Mouse (Mus musculus) myocyte (in vitro differentiated cells): ENCODE data around the gene Slc22a15. TPM values are rescaled to one million over a fixed set of nuclear protein-coding genes. Genes with fewer than 3 reads are reported as not detected.

Experiments
- H3K27me3 ChIP-seq: one replicate; pipeline ENCODE4 v1.6.1; 2011; ENCODE audit not compliant: control insufficient read depth, insufficient read depth, insufficient read length
- H3K36me3 ChIP-seq: one replicate; pipeline ENCODE4 v1.6.1; 2011; ENCODE audit not compliant: control insufficient read depth, insufficient read depth
- H3K4me2 ChIP-seq: one replicate; pipeline ENCODE4 v1.6.1; 2011; ENCODE audit warnings: low read depth, control low read depth
- H3K4me3 ChIP-seq: one replicate; pipeline ENCODE4 v1.5.1; 2011; ENCODE audit warnings: mild to moderate bottlenecking, control low read depth, moderate library complexity
- H3K79me2 ChIP-seq: one replicate; pipeline ENCODE4 v1.6.1; 2011; ENCODE audit not compliant: control insufficient read depth, insufficient read depth
- H3ac ChIP-seq: one replicate; pipeline ENCODE4 v1.6.1; 2011; ENCODE audit not compliant: control insufficient read depth, insufficient read length
- CEBPB ChIP-seq: IDR thresholded peaks from 2 replicates; pipeline ENCODE4 v1.6.1; 2011; ENCODE audit warnings: mild to moderate bottlenecking, moderate library complexity; ENCODE audit not compliant: poor library complexity, insufficient read depth, severe bottlenecking
- E2F4 ChIP-seq: IDR thresholded peaks from one replicate; pipeline ENCODE4 v1.6.1; 2011; ENCODE audit warnings: mild to moderate bottlenecking, control low read depth, moderate library complexity; ENCODE audit not compliant: insufficient read depth
- MAX ChIP-seq: IDR thresholded peaks from one replicate; pipeline ENCODE4 v1.6.1; 2011; ENCODE audit warnings: low read depth, mild to moderate bottlenecking, control low read depth
- MYOD1 ChIP-seq, 3 experiments: IDR thresholded peaks; one replicate each; pipeline ENCODE4 v1.6.1; 2011; ENCODE audit warnings: control low read depth in 2 of 3, low read depth in 2 of 3, mild to moderate bottlenecking in 2 of 3, moderate library complexity in 1 of 3; ENCODE audit not compliant: insufficient read length in 2 of 3, control insufficient read depth in 1 of 3
- MYOG ChIP-seq, 3 experiments: IDR thresholded peaks; one replicate each; pipeline ENCODE4 v1.6.1; 2011; ENCODE audit warnings: control low read depth in 2 of 3, low read depth in 2 of 3, mild to moderate bottlenecking in 2 of 3; ENCODE audit not compliant: insufficient read length in 2 of 3, control insufficient read depth in 1 of 3, insufficient read depth in 1 of 3
- POLR2A ChIP-seq: IDR thresholded peaks from one replicate; pipeline ENCODE4 v1.6.1; 2011; ENCODE audit warnings: low read depth, mild to moderate bottlenecking, control low read depth, moderate library complexity; ENCODE audit not compliant: insufficient read length
- POLR2AphosphoS2 ChIP-seq: IDR thresholded peaks from one replicate; pipeline ENCODE4 v1.6.1; 2011; ENCODE audit warnings: low read depth, control low read depth; ENCODE audit not compliant: insufficient read length
- REST ChIP-seq: IDR thresholded peaks from one replicate; pipeline ENCODE4 v1.6.1; 2011; ENCODE audit warnings: mild to moderate bottlenecking, control low read depth, moderate library complexity; ENCODE audit not compliant: insufficient read depth, insufficient read length
- SRF ChIP-seq: IDR thresholded peaks from one replicate; pipeline ENCODE4 v1.6.1; 2011; ENCODE audit warnings: low read depth; ENCODE audit not compliant: control insufficient read depth, insufficient read length
- TCF12 ChIP-seq: IDR thresholded peaks from one replicate; pipeline ENCODE4 v1.6.1; 2011; ENCODE audit warnings: mild to moderate bottlenecking, control low read depth; ENCODE audit not compliant: poor library complexity, insufficient read depth, severe bottlenecking
- TCF3 ChIP-seq: IDR thresholded peaks from one replicate; pipeline ENCODE4 v1.6.1; 2011; ENCODE audit warnings: low read depth, control low read depth; ENCODE audit not compliant: insufficient read length
- USF1 ChIP-seq: IDR thresholded peaks from one replicate; pipeline ENCODE4 v1.6.1; 2011; ENCODE audit warnings: low read depth, mild to moderate bottlenecking, control low read depth, moderate library complexity
- polyA plus RNA-seq: library from polyadenylated mRNA; unstranded; fragments of >200 nt; fragmentation: generic; extraction: Trizol; gene quantifications from one replicate; pipeline ENCODE4 v1.2.1, GENCODE M21; 2012; ENCODE audit warnings: missing spikeins

Gene Slc22a15
- polyA plus RNA-seq, 1 experiment, result 6.2 TPM

GRCm38 (mm10) chr3:101854075-101854474 lies 70.2 kb downstream of the Slc22a15 start:
- no peaks in the 10 kb centered on the region for H3K79me2 ChIP-seq
- no peak overlapping the region for H3K4me3 ChIP-seq
- TF ChIP-seq TCF3, result no peak
- no peak for TF ChIP-seq REST
- TF ChIP-seq POLR2AphosphoS2, result no peak
- no peak for TF ChIP-seq MYOG (IDR thresholded peaks at IDR 0.05; ENCODE audit: control insufficient read depth in 1 of 3, insufficient read depth in 1 of 3, insufficient read length in 2 of 3, low read depth in 2 of 3)
- no peak for TF ChIP-seq TCF12
- TF ChIP-seq SRF, result no peak
- no peak for TF ChIP-seq MAX
- no peak overlapping the region for H3ac ChIP-seq
- H3K36me3 ChIP-seq, result no peaks in the 10 kb centered on the region
- no peaks in the 10 kb centered on the region for H3K27me3 ChIP-seq
- H3K4me2 ChIP-seq, result no peak overlapping the region

GRCm38 (mm10) chr3:101851363-101851762 lies 72.9 kb downstream of the Slc22a15 start:
- H3K4me3 ChIP-seq, result no peak overlapping the region
- no peaks in the 10 kb centered on the region for H3K27me3 ChIP-seq
- no peaks in the 10 kb centered on the region for H3K79me2 ChIP-seq
- TF ChIP-seq REST (no peak), SRF (no peak), POLR2A (no peak), TCF3 (no peak), MYOG (IDR thresholded peaks at IDR 0.05; ENCODE audit: control insufficient read depth in 1 of 3, insufficient read depth in 1 of 3, insufficient read length in 2 of 3, low read depth in 2 of 3) (no peak), USF1 (no peak), E2F4 (no peak), MYOD1 (IDR thresholded peaks at IDR 0.05; ENCODE audit: control insufficient read depth in 1 of 3, insufficient read length in 2 of 3, low read depth in 2 of 3) (no peak), MAX (no peak), TCF12 (no peak), POLR2AphosphoS2 (no peak), CEBPB (no peak)
- H3K36me3 ChIP-seq, result no peaks in the 10 kb centered on the region
- H3ac ChIP-seq, result no peak overlapping the region
- no peak overlapping the region for H3K4me2 ChIP-seq

- Histone ChIP-seq H3ac (no peak within 1 kb of the TSS), H3K36me3 (no peaks in the 10 kb centered on the region), H3K4me2 (no peak within 1 kb of the TSS), H3K79me2 (no peaks in the 10 kb centered on the region), H3K27me3 (no peaks in the 10 kb centered on the region), H3K4me3 (no peak within 1 kb of the TSS)
- no peak for TF ChIP-seq POLR2A
Measured at GRCm38 (mm10) chr3:101848816-101849215, 75.4 kb downstream of the Slc22a15 start, which contains the start of gene Mab21l3. Mab21l3 (minus strand) TSS chr3:101848959.

GRCm38 (mm10) chr3:101846096-101846495 lies 78.2 kb downstream of the Slc22a15 start:
- H3K36me3 ChIP-seq, result no peaks in the 10 kb centered on the region
- no peak overlapping the region for H3ac ChIP-seq
- no peak for TF ChIP-seq TCF3
- no peak for TF ChIP-seq E2F4
- TF ChIP-seq POLR2AphosphoS2, result no peak
- TF ChIP-seq MAX, result no peak
- TF ChIP-seq MYOG (IDR thresholded peaks at IDR 0.05; ENCODE audit: control insufficient read depth in 1 of 3, insufficient read depth in 1 of 3, insufficient read length in 2 of 3, low read depth in 2 of 3), result no peak
- TF ChIP-seq SRF, result no peak
- no peak for TF ChIP-seq MYOD1 (IDR thresholded peaks at IDR 0.05; ENCODE audit: control insufficient read depth in 1 of 3, insufficient read length in 2 of 3, low read depth in 2 of 3)
- H3K27me3 ChIP-seq, result no peaks in the 10 kb centered on the region
- no peak overlapping the region for H3K4me3 ChIP-seq
- H3K4me2 ChIP-seq, result no peak overlapping the region
- H3K79me2 ChIP-seq, result no peaks in the 10 kb centered on the region

GRCm38 (mm10) chr3:101842372-101843094 lies 81.7 kb downstream of the Slc22a15 start:
- no peak for TF ChIP-seq E2F4
- TF ChIP-seq CEBPB, result no peak
- TF ChIP-seq POLR2AphosphoS2, result no peak
- no peak for TF ChIP-seq REST
- TF ChIP-seq SRF, result no peak
- TF ChIP-seq MYOG (IDR thresholded peaks at IDR 0.05; ENCODE audit: control insufficient read depth in 1 of 3, insufficient read depth in 1 of 3, insufficient read length in 2 of 3, low read depth in 2 of 3), result no peak
- TF ChIP-seq MYOD1 (IDR thresholded peaks at IDR 0.05; ENCODE audit: control insufficient read depth in 1 of 3, insufficient read length in 2 of 3, low read depth in 2 of 3), result no peak
- TF ChIP-seq USF1, result no peak
- no peak for TF ChIP-seq TCF12
- TF ChIP-seq MAX, result no peak
- no peak for TF ChIP-seq POLR2A
- no peak for TF ChIP-seq TCF3
- Histone ChIP-seq H3K4me3 (no peak overlapping the region), H3ac (no peak overlapping the region), H3K79me2 (no peaks in the 10 kb centered on the region), H3K27me3 (no peaks in the 10 kb centered on the region), H3K36me3 (no peaks in the 10 kb centered on the region), H3K4me2 (no peak overlapping the region)
